Mouse (Mus musculus): ENCODE data around the gene S1pr5. TPM values are rescaled to one million over a fixed set of nuclear protein-coding genes. Genes with fewer than 3 reads are reported as not detected.
"Not testable (repeated sequence)": the region's sequence is repeated elsewhere in the genome, so short reads cannot be mapped to it uniquely, and the experiment has no call there.

S1pr5 gene
- polyA plus RNA-seq, 1 experiment from 2014 or later = 0.10 TPM

- H3K9ac ChIP-seq = 0 out of 2 replicates have a peak overlapping the region, but pooled peaks have one; percentile 91
- peak overlapping the region; percentile 70 for H3K4me3 ChIP-seq
These were observed 18.6 kb upstream of the S1pr5 start for GRCm38 (mm10) chr9:21266889-21267288.

GRCm38 (mm10) chr9:21265611-21266010, 17.4 kb upstream of the S1pr5 start:
- no peaks in the 10 kb centered on the region for H3K9me3 ChIP-seq (replicated peaks)
- ATAC-seq (ENCODE audit: insufficient number of reproducible peaks, low FRiP score) = peak; percentile 19

More at GRCm38 (mm10) chr9:21266889-21267288, 18.6 kb upstream of the S1pr5 start:
- Histone ChIP-seq H3K36me3 (peaks cover 49% of the 10 kb centered on the region), H3K4me1 (replicated peaks) (peaks cover 25% of the 10 kb centered on the region), H3K27ac (ENCODE audit: poor library complexity, severe bottlenecking) (no peak overlapping the region), H3K4me2 (peak overlapping the region; percentile 85), H3K27me3 (replicated peaks) (no peaks in the 10 kb centered on the region), H3K9me3 (replicated peaks) (no peaks in the 10 kb centered on the region)
- WGBS = 82% methylated on average over 5 of the region's 5 CpGs
- ATAC-seq (ENCODE audit: insufficient number of reproducible peaks, low FRiP score) = no peak

GRCm38 (mm10) chr9:21265000-21265561, 16.8 kb upstream of the S1pr5 start, which contains the start of gene Atg4d:
Gene Atg4d, plus strand, starts transcription at chr9:21265293.
- WGBS = 0% methylated on average over 49 of the region's 49 CpGs
- peak within 1 kb of the TSS; percentile 85 for H3K4me2 ChIP-seq
- H3K9ac ChIP-seq = peak within 1 kb of the TSS; percentile 91
- H3K4me3 ChIP-seq = peak within 1 kb of the TSS; percentile 70
- peaks cover 25% of the 10 kb centered on the region for H3K4me1 ChIP-seq (replicated peaks)
- H3K27ac ChIP-seq (ENCODE audit: poor library complexity, severe bottlenecking) = peak within 1 kb of the TSS; percentile 74
- 0 out of 2 replicates have a peak, but pooled peaks cover 2% of the 10 kb centered on the region for H3K27me3 ChIP-seq (replicated peaks)
- ATAC-seq (ENCODE audit: insufficient number of reproducible peaks, low FRiP score) = peak; percentile 99
- H3K36me3 ChIP-seq = peaks cover 31% of the 10 kb centered on the region
- no peaks in the 10 kb centered on the region for H3K9me3 ChIP-seq (replicated peaks)

More at GRCm38 (mm10) chr9:21265611-21266010, 17.4 kb upstream of the S1pr5 start:
- H3K36me3 ChIP-seq = peaks cover 37% of the 10 kb centered on the region
- 6% methylated on average over 11 of the region's 11 CpGs for WGBS
- peak overlapping the region; percentile 91 for H3K9ac ChIP-seq
- peak overlapping the region; percentile 85 for H3K4me2 ChIP-seq
- peak overlapping the region; percentile 10; the same call in 1 of the 2 replicates for H3K27ac ChIP-seq (ENCODE audit: poor library complexity, severe bottlenecking)
- H3K4me1 ChIP-seq (replicated peaks) = peaks cover 25% of the 10 kb centered on the region
- H3K27me3 ChIP-seq (replicated peaks) = no peaks in the 10 kb centered on the region
- H3K4me3 ChIP-seq = peak overlapping the region; percentile 70

- Histone ChIP-seq H3K9me3 (replicated peaks) (no peaks in the 10 kb centered on the region), H3K27ac (ENCODE audit: poor library complexity, severe bottlenecking) (peak overlapping the region; percentile 74), H3K4me1 (replicated peaks) (peaks cover 25% of the 10 kb centered on the region), H3K36me3 (peaks cover 26% of the 10 kb centered on the region), H3K4me2 (peak overlapping the region; percentile 85), H3K4me3 (peak overlapping the region; percentile 70), H3K9ac (peak overlapping the region; percentile 34; the same call in 1 of the 2 replicates), H3K27me3 (replicated peaks) (0 out of 2 replicates have a peak, but pooled peaks cover 5% of the 10 kb centered on the region)
- ATAC-seq (ENCODE audit: insufficient number of reproducible peaks, low FRiP score) = peak; percentile 40; the same call in 1 of the 2 replicates
- WGBS = 15% methylated on average over 17 of the region's 17 CpGs
These were observed 16.2 kb upstream of the S1pr5 start for GRCm38 (mm10) chr9:21264272-21264999.

GRCm38 (mm10) chr9:21261831-21262230, 13.6 kb upstream of the S1pr5 start:
- H3K27me3 ChIP-seq (replicated peaks) = 0 out of 2 replicates have a peak, but pooled peaks cover 5% of the 10 kb centered on the region
- 50% methylated on average over 2 of the region's 2 CpGs for WGBS
- no peak for ATAC-seq (ENCODE audit: insufficient number of reproducible peaks, low FRiP score)

GRCm38 (mm10) chr9:21260491-21261040, 12.3 kb upstream of the S1pr5 start:
- Histone ChIP-seq H3K9ac (no peak overlapping the region), H3K4me1 (replicated peaks) (peaks cover 6% of the 10 kb centered on the region), H3K4me3 (no peak overlapping the region), H3K27ac (ENCODE audit: poor library complexity, severe bottlenecking) (no peak overlapping the region), H3K9me3 (replicated peaks) (no peaks in the 10 kb centered on the region), H3K27me3 (replicated peaks) (0 out of 2 replicates have a peak, but pooled peaks cover 5% of the 10 kb centered on the region), H3K4me2 (no peak overlapping the region), H3K36me3 (no peaks in the 10 kb centered on the region)
- WGBS = 74% methylated on average over 6 of the region's 6 CpGs
- ATAC-seq (ENCODE audit: insufficient number of reproducible peaks, low FRiP score) = no peak

More at GRCm38 (mm10) chr9:21261831-21262230, 13.6 kb upstream of the S1pr5 start:
- Histone ChIP-seq H3K27ac (ENCODE audit: poor library complexity, severe bottlenecking) (no peak overlapping the region), H3K4me1 (replicated peaks) (peaks cover 18% of the 10 kb centered on the region), H3K9me3 (replicated peaks) (no peaks in the 10 kb centered on the region), H3K4me3 (no peak overlapping the region), H3K4me2 (no peak overlapping the region), H3K36me3 (peaks cover 2% of the 10 kb centered on the region; the same call in 1 of the 2 replicates), H3K9ac (no peak overlapping the region)

- not testable (repeated sequence) for H3K27ac ChIP-seq (ENCODE audit: poor library complexity, severe bottlenecking); H3K4me2 ChIP-seq; H3K9ac ChIP-seq; H3K9me3 ChIP-seq (replicated peaks); ATAC-seq (ENCODE audit: insufficient number of reproducible peaks, low FRiP score); H3K36me3 ChIP-seq; H3K4me1 ChIP-seq (replicated peaks); H3K4me3 ChIP-seq
- H3K27me3 ChIP-seq (replicated peaks) = peaks cover 23% of the 10 kb centered on the region
- 60% methylated on average over 4 of the region's 4 CpGs for WGBS
These were observed 8.1 kb upstream of the S1pr5 start for GRCm38 (mm10) chr9:21256349-21256748.

- Histone ChIP-seq H3K9ac (no peak overlapping the region; the same call in 1 of the 2 replicates), H3K4me3 (no peak overlapping the region), H3K4me2 (no peak overlapping the region), H3K4me1 (replicated peaks) (no peaks in the 10 kb centered on the region), H3K9me3 (replicated peaks) (no peaks in the 10 kb centered on the region), H3K36me3 (no peaks in the 10 kb centered on the region), H3K27me3 (replicated peaks) (peaks cover 34% of the 10 kb centered on the region), H3K27ac (ENCODE audit: poor library complexity, severe bottlenecking) (no peak overlapping the region)
- ATAC-seq (ENCODE audit: insufficient number of reproducible peaks, low FRiP score) = 0 out of 2 replicates have a peak, but pooled peaks have one; percentile 30
These were observed 6.4 kb upstream of the S1pr5 start for GRCm38 (mm10) chr9:21254690-21255089.

GRCm38 (mm10) chr9:21251116-21251735, 3.0 kb upstream of the S1pr5 start:
- Histone ChIP-seq H3K36me3 (no peaks in the 10 kb centered on the region), H3K4me1 (replicated peaks) (peaks cover 8% of the 10 kb centered on the region), H3K27ac (ENCODE audit: poor library complexity, severe bottlenecking) (no peak overlapping the region), H3K4me3 (no peak overlapping the region), H3K4me2 (no peak overlapping the region), H3K9ac (no peak overlapping the region), H3K27me3 (replicated peaks) (peaks cover 65% of the 10 kb centered on the region), H3K9me3 (replicated peaks) (no peaks in the 10 kb centered on the region)
- no peak for ATAC-seq (ENCODE audit: insufficient number of reproducible peaks, low FRiP score)
- WGBS = 52% methylated on average over 13 of the region's 13 CpGs

GRCm38 (mm10) chr9:21250509-21250908, 2.3 kb upstream of the S1pr5 start:
- no peak for ATAC-seq (ENCODE audit: insufficient number of reproducible peaks, low FRiP score)
- Histone ChIP-seq H3K27ac (ENCODE audit: poor library complexity, severe bottlenecking) (no peak overlapping the region), H3K4me1 (replicated peaks) (peaks cover 8% of the 10 kb centered on the region), H3K4me2 (no peak overlapping the region), H3K27me3 (replicated peaks) (peaks cover 72% of the 10 kb centered on the region), H3K36me3 (no peaks in the 10 kb centered on the region), H3K4me3 (no peak overlapping the region), H3K9me3 (replicated peaks) (no peaks in the 10 kb centered on the region), H3K9ac (no peak overlapping the region)
- WGBS = 40% methylated on average over 2 of the region's 2 CpGs
